Mouse (Mus musculus): ENCODE data around the gene St13.

- TF ChIP-seq CTCF (conservative IDR thresholded peaks at IDR 0.05; ENCODE audit: low read length) (no peak), POU5F1 (IDR thresholded peaks at IDR 0.05; ENCODE audit: borderline replicate concordance, low read length) (no peak), NANOG (IDR thresholded peaks at IDR 0.05; ENCODE audit: borderline replicate concordance, low read length) (no peak)
Observed at GRCm38 (mm10) chr15:81352638-81353037, 47.2 kb downstream of the St13 start.
